Mouse (Mus musculus): ENCODE measurements at regions not wholly inside any gene's neighbourhood (a gene's known extent, or its start where the extent isn't known, plus 50 kb on each side); places are given as distances from the start of the nearest gene placed in this dataset.

GRCm38 (mm10) chr14:39785090-39785489 is 312.2 kb upstream of the Nrg3 start:
- WGBS: 69% methylated on average over 1 of the region's 1 CpGs
- no peak overlapping the region for H3K4me2 ChIP-seq (ENCODE audit: low read depth)
- no peak overlapping the region for H3K4me3 ChIP-seq (ENCODE audit: low read depth, low read length)
- no peaks in the 10 kb centered on the region for H3K4me1 ChIP-seq (ENCODE audit: insufficient read depth)
- no peak for DNase-seq
- no peaks in the 10 kb centered on the region for H3K9me3 ChIP-seq (ENCODE audit: low read length)
- ATAC-seq: no peak
- H3K27me3 ChIP-seq (ENCODE audit: insufficient read depth, low read length): no peaks in the 10 kb centered on the region
- no peaks in the 10 kb centered on the region for H3K36me3 ChIP-seq (ENCODE audit: insufficient read depth)
- no peak overlapping the region for H3K27ac ChIP-seq (ENCODE audit: low read depth, low read length)
- H3K9ac ChIP-seq: no peak overlapping the region
- no peak for TF ChIP-seq CTCF (IDR thresholded peaks at IDR 0.05; ENCODE audit: low read depth)

- ATAC-seq (no peak), DNase-seq (no peak)
- Histone ChIP-seq H3K4me3 (ENCODE audit: low read depth, low read length) (no peak overlapping the region), H3K27ac (ENCODE audit: low read depth, low read length) (no peak overlapping the region), H3K4me2 (ENCODE audit: low read depth) (no peak overlapping the region), H3K27me3 (ENCODE audit: insufficient read depth, low read length) (no peaks in the 10 kb centered on the region), H3K9me3 (ENCODE audit: low read length) (no peaks in the 10 kb centered on the region), H3K4me1 (ENCODE audit: insufficient read depth) (no peaks in the 10 kb centered on the region), H3K9ac (no peak overlapping the region), H3K36me3 (ENCODE audit: insufficient read depth) (no peaks in the 10 kb centered on the region)
- peak; percentile 47 for TF ChIP-seq CTCF (IDR thresholded peaks at IDR 0.05; ENCODE audit: low read depth)
These were observed 309.0 kb upstream of the Nrg3 start for GRCm38 (mm10) chr14:39781849-39782248.

GRCm38 (mm10) chr14:39768101-39768500 is 295.2 kb upstream of the Nrg3 start:
- TF ChIP-seq CTCF (IDR thresholded peaks at IDR 0.05; ENCODE audit: low read depth): no peak
- no peak overlapping the region for H3K4me2 ChIP-seq (ENCODE audit: low read depth)
- no peak overlapping the region for H3K27ac ChIP-seq (ENCODE audit: low read depth, low read length)
- no peak for DNase-seq
- WGBS: 29% methylated on average over 2 of the region's 2 CpGs
- H3K4me1 ChIP-seq (ENCODE audit: insufficient read depth): no peaks in the 10 kb centered on the region
- no peaks in the 10 kb centered on the region for H3K36me3 ChIP-seq (ENCODE audit: insufficient read depth)
- no peak for ATAC-seq
- H3K27me3 ChIP-seq (ENCODE audit: insufficient read depth, low read length): no peaks in the 10 kb centered on the region
- H3K9ac ChIP-seq: no peak overlapping the region
- no peak overlapping the region for H3K4me3 ChIP-seq (ENCODE audit: low read depth, low read length)
- H3K9me3 ChIP-seq (ENCODE audit: low read length): no peaks in the 10 kb centered on the region
